Mouse (Mus musculus) lung, postnatal 0 days (tissue): ENCODE data around the gene Bhlhe41. TPM values are rescaled to one million over a fixed set of nuclear protein-coding genes. Genes with fewer than 3 reads are reported as not detected.
A peak's percentile ranks its signal among the peaks of the same experiment; 100 is the strongest.

ENCODE experiments used
- ATAC-seq: fragments of 200-750 bp; cut with Nextera tagmentation; 2 replicates; pipeline ENCODE4 v1.8.0; 2017; ENCODE audit warnings: moderate library complexity
- DNase-seq: peaks from one replicate; pipeline ENCODE4 v3.0.0-alpha.2; 2016; ENCODE audit warnings: low spot score
- H3K27ac ChIP-seq: fragments of 300-500 bp; sonication (generic); 2 replicates; pipeline ENCODE4 v1.5.1; 2014; ENCODE audit warnings: antibody characterized with exemption, mild to moderate bottlenecking, low read length, mixed read lengths
- H3K27me3 ChIP-seq: fragments of 300-500 bp; sonication (generic); replicated peaks from 2 replicates; pipeline ENCODE4 v1.6.1; 2014; ENCODE audit warnings: low read length, mixed read lengths; ENCODE audit not compliant: insufficient read depth
- H3K36me3 ChIP-seq: fragments of 300-500 bp; sonication (generic); 2 replicates; pipeline ENCODE4 v1.6.1; 2014; ENCODE audit warnings: low read length, mixed read lengths; ENCODE audit not compliant: insufficient read depth
- H3K4me1 ChIP-seq: fragments of 300-500 bp; sonication (generic); 2 replicates; pipeline ENCODE4 v1.6.1; 2014; ENCODE audit warnings: antibody characterized with exemption, low read depth, low read length, mixed read lengths; ENCODE audit not compliant: insufficient read depth
- H3K4me2 ChIP-seq: fragments of 300-500 bp; sonication (generic); replicated peaks from 2 replicates; pipeline ENCODE4 v1.6.1; 2014; ENCODE audit warnings: low read depth, mild to moderate bottlenecking, low read length, moderate library complexity, mixed read lengths
- H3K4me3 ChIP-seq: fragments of 300-500 bp; sonication (generic); 2 replicates; pipeline ENCODE4 v1.5.1; 2014; ENCODE audit warnings: low read depth, low read length
- H3K9ac ChIP-seq: fragments of 300-500 bp; sonication (generic); replicated peaks from 2 replicates; pipeline ENCODE4 v1.6.1; 2014; ENCODE audit warnings: low read depth, mild to moderate bottlenecking
- H3K9me3 ChIP-seq: fragments of 300-500 bp; sonication (generic); 2 replicates; pipeline ENCODE4 v1.6.1; 2016; ENCODE audit warnings: low read length, mixed read lengths
- CTCF ChIP-seq: IDR thresholded peaks from 2 replicates; pipeline ENCODE4 v1.5.1; 2016; ENCODE audit warnings: antibody characterized with exemption, mild to moderate bottlenecking
- EP300 ChIP-seq: IDR thresholded peaks from 2 replicates; pipeline ENCODE4 v1.6.1; 2016; ENCODE audit warnings: antibody characterized with exemption, mild to moderate bottlenecking, control low read depth
- WGBS: fragments of 180-500 bp; shearing (Covaris S2); extraction: QIAGEN DNeasy Blood & Tissue Kit; methylation state at CpG from one replicate; pipeline ENCODE4 v1.1.7; 2014; 5-methylcytosine and 5-hydroxymethylcytosine counted together
- polyA plus RNA-seq: library from polyadenylated mRNA; unstranded; fragments of >200 nt; fragmentation: Nextera tagmentation; extraction: Ambion mirVana; gene quantifications from 2 replicates; pipeline ENCODE4 v1.2.1, GENCODE M21; 2015

Gene Bhlhe41
- polyA plus RNA-seq, 1 experiment from 2014 or later: 3.1 TPM

DNA sequence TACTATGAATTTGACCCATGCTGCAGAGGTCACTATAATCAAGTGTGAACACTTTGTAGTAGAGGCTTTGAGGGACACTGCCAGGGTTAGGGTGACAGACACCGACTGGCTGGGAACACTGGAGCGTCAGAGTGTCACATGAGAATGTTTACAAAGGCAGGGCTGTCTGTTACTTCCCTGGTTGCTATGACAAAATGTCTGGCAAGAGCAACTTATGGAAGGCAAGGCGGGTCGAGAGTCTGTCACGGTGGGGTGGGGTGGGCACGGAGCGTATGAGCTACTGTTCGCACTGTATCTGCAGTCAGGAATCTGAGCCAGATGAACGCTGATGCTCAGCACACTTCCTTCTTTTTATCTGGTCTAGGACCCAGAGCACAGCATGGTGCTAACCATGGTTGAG lies 34.7 kb downstream of the Bhlhe41 start:
- WGBS: 26% methylated on average over 9 of the region's 9 CpGs
- no peak overlapping the region for H3K4me2 ChIP-seq
- H3K9me3 ChIP-seq: no peaks in the 10 kb centered on the region
- DNase-seq (peak; percentile 52), ATAC-seq (peak; percentile 71)
- H3K36me3 ChIP-seq: no peaks in the 10 kb centered on the region
- no peaks in the 10 kb centered on the region for H3K4me1 ChIP-seq
- no peak overlapping the region for H3K27ac ChIP-seq
- H3K27me3 ChIP-seq: no peaks in the 10 kb centered on the region
- TF ChIP-seq EP300: no peak
- no peak for TF ChIP-seq CTCF
- no peak overlapping the region for H3K4me3 ChIP-seq
- H3K9ac ChIP-seq: no peak overlapping the region

DNA sequence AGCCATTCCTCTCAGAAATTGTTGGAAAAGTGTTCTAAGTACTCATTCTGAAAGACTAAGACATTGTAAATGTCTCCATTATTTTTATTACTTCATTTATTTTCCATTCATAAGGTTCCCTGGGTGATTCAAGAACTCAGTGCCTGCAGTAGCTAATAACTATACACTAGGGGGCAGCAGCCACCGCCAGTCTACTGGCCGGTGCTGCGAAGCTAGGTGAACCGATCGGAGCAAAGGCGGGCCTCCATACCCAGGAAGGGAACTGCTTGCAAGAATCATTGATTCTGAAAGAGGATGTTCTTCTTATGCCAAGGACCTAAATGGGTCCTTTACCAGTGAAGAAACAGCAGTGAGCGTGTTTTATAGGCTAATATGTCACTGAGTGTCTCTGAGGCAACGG lies 35.2 kb downstream of the Bhlhe41 start:
- ATAC-seq (peak; percentile 71), DNase-seq (peak; percentile 87)
- WGBS: 14% methylated on average over 8 of the region's 8 CpGs
- H3K9me3 ChIP-seq: no peaks in the 10 kb centered on the region
- no peaks in the 10 kb centered on the region for H3K4me1 ChIP-seq
- H3K4me3 ChIP-seq: no peak overlapping the region
- TF ChIP-seq CTCF: peak; percentile 95
- no peak for TF ChIP-seq EP300
- 0 out of 2 replicates have a peak overlapping the region, but pooled peaks have one; percentile 22 for H3K4me2 ChIP-seq
- no peak overlapping the region for H3K27ac ChIP-seq
- no peaks in the 10 kb centered on the region for H3K27me3 ChIP-seq
- H3K9ac ChIP-seq: no peak overlapping the region
- no peaks in the 10 kb centered on the region for H3K36me3 ChIP-seq

DNA sequence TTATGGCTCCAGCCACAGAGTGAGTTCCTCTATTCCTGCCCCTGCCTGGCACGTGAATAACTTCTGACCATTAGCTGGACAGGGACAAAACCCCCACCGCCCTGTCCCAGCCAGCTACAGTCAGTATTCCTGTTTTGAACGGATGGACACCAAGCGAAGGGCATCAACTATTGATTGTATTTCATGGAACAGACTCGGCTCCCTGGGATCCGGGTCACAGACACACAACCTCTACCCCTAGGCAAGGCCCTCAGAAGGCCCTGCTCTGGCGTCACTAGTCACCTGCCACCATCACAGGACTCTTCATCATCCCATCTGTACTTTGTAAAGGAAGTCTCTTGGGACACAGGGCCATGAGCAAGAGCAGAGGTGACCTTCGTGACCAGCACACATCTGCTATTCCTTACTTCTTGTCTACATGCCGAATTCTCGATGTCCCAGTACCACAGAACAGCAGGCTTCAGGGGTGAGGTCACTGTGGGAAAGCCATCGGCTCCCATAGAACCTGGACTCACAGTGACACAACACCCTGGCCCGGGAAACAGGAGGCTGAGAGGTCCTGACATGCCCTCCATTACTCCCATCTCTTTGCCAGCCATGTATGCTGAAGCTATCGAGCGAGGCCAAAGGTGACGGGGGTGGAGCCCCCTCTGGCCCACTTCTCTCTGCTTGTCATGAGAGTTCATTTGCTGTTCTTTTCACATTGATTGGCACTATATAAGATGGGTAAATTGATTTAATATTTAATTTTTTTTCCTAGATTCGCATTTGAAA lies 36.1 kb downstream of the Bhlhe41 start:
- Histone ChIP-seq H3K27ac (no peak overlapping the region), H3K36me3 (no peaks in the 10 kb centered on the region), H3K4me1 (no peaks in the 10 kb centered on the region), H3K4me2 (no peak overlapping the region), H3K9me3 (no peaks in the 10 kb centered on the region), H3K4me3 (no peak overlapping the region), H3K27me3 (no peaks in the 10 kb centered on the region), H3K9ac (no peak overlapping the region)
- TF ChIP-seq EP300 (no peak), CTCF (no peak)
- WGBS: 76% methylated on average over 16 of the region's 16 CpGs
- ATAC-seq: no peak
- no peak for DNase-seq

DNA sequence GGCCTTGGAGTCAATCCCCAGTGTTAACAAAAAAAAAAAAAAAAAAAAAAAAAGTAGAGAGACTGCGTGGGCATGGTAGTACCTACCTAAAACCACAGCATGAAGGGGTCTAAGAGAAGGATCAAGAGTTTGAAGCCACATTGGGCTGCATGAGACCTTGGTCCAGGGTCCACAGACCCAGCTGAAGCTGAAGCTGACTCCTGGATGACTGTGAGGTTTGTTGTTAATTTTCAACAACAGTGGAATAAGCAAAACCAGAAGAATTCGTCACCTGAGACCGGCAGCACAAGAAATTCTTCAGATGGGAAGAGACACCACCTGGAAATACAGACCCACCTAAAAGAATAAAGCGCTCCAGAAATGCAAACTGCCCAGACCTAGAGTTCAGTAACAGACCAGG lies 39.1 kb downstream of the Bhlhe41 start:
- DNase-seq (no peak), ATAC-seq (no peak)
- Histone ChIP-seq H3K4me3 (no peak overlapping the region), H3K4me1 (no peaks in the 10 kb centered on the region), H3K27ac (no peak overlapping the region), H3K9me3 (no peaks in the 10 kb centered on the region), H3K27me3 (no peaks in the 10 kb centered on the region), H3K36me3 (no peaks in the 10 kb centered on the region), H3K4me2 (no peak overlapping the region), H3K9ac (no peak overlapping the region)
- WGBS: 95% methylated on average over 4 of the region's 4 CpGs
- TF ChIP-seq CTCF: no peak
- TF ChIP-seq EP300: no peak

DNA sequence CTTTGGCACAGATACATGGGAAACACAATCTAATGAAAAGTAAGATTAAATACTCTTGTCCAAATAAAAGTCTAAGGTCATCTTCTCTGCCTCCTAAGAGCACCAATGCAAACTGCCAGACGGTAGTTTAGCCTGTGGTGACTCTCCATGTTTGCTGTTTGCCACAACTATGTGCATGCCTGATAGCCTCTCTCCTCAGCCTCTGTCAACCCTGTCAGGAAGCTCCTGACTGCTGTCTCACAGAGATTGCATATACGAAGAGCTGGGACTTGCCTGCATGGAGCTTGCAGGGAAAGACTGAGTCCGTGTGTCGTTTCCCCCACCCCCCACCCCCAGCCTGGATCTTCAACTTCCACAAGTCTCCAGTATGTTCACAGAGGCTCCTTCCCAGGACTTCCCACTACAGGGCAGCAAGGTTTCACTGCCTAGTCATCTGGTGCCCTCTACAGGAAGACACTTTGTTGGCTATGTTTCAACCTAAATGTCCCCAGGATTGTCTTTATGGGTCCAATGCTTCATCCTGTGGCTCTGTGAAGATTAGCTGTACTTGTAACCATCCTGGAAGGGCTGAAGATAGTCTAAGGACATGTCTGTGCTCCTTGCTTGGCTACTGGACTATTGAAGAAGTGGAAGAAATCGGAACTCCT lies 41.6 kb downstream of the Bhlhe41 start:
- no peak overlapping the region for H3K4me2 ChIP-seq
- no peaks in the 10 kb centered on the region for H3K27me3 ChIP-seq
- TF ChIP-seq EP300 (no peak), CTCF (peak; percentile 84)
- no peak overlapping the region for H3K9ac ChIP-seq
- ATAC-seq: peak; percentile 59
- H3K36me3 ChIP-seq: no peaks in the 10 kb centered on the region; the same call in 1 of the 2 replicates
- no peak overlapping the region for H3K27ac ChIP-seq
- no peak overlapping the region for H3K4me3 ChIP-seq
- H3K9me3 ChIP-seq: no peaks in the 10 kb centered on the region
- peak; percentile 73 for DNase-seq
- WGBS: 33% methylated on average over 5 of the region's 5 CpGs
- no peaks in the 10 kb centered on the region for H3K4me1 ChIP-seq

DNA sequence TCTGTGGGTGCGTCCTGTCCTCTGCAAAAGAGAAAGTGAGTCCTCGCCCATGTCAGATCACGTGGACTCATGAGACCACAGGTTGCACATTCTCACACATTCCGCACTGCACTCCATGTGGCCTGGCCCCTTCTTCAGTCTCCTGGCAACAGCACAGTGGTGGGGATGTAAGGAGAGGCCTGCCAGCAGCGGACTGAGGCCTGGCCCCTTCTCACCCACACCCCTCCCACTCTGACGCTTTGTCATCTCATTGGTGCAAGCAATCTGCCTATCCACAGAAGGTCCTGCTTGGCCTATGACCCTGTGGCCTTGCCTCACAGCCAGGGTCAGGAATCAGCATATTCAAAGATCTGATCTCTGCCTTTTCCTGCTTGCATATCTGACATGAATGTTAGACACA lies 42.3 kb downstream of the Bhlhe41 start:
- Histone ChIP-seq H3K9ac (no peak overlapping the region), H3K4me1 (no peaks in the 10 kb centered on the region), H3K27ac (no peak overlapping the region), H3K9me3 (no peaks in the 10 kb centered on the region), H3K4me3 (no peak overlapping the region), H3K36me3 (no peaks in the 10 kb centered on the region; the same call in 1 of the 2 replicates), H3K4me2 (no peak overlapping the region), H3K27me3 (no peaks in the 10 kb centered on the region)
- TF ChIP-seq EP300: no peak
- peak; percentile 95 for ATAC-seq
- 49% methylated on average over 6 of the region's 6 CpGs for WGBS
- DNase-seq: peak; percentile 70
